Mouse (Mus musculus): ENCODE results near the gene Vwa3b. TPM values are rescaled to one million over a fixed set of nuclear protein-coding genes. Genes with fewer than 3 reads are reported as not detected.
"Not testable (repeated sequence)": the region's sequence is repeated elsewhere in the genome, so short reads cannot be mapped to it uniquely, and the experiment has no call there.

Vwa3b gene
- polyA plus RNA-seq, 1 experiment = 10.8 TPM

- Histone ChIP-seq H3K27ac (ENCODE audit: insufficient read depth, low read length) (peak overlapping the region; percentile 8; the same call in 1 of the 2 replicates), H3K36me3 (ENCODE audit: control insufficient read depth, insufficient read depth, low read length, poor library complexity, severe bottlenecking) (no peaks in the 10 kb centered on the region), H3K27me3 (ENCODE audit: control insufficient read depth, insufficient read depth, low read length, poor library complexity, severe bottlenecking) (no peaks in the 10 kb centered on the region), H3K4me3 (ENCODE audit: low read depth, low read length) (no peak overlapping the region), H3K4me1 (ENCODE audit: control insufficient read depth, insufficient read depth, low read length) (peaks cover 5% of the 10 kb centered on the region), H3K9ac (ENCODE audit: low read depth, poor library complexity, severe bottlenecking) (no peak overlapping the region), H3K9me3 (replicated peaks; ENCODE audit: control insufficient read depth, insufficient read depth, low read length, poor library complexity, severe bottlenecking) (no peaks in the 10 kb centered on the region)
- no peak for TF ChIP-seq CTCF (IDR thresholded peaks at IDR 0.05; ENCODE audit: low read depth, low read length)
- TF ChIP-seq EP300 (IDR thresholded peaks at IDR 0.05; ENCODE audit: insufficient read depth, low read depth, low read length) = no peak
- no peak for TF ChIP-seq POLR2A (IDR thresholded peaks at IDR 0.05; ENCODE audit: insufficient read depth, low read length)
Measured at GRCm38 (mm10) chr1:37005036-37005435, 21.4 kb upstream of the Vwa3b start.

- H3K36me3 ChIP-seq (ENCODE audit: control insufficient read depth, insufficient read depth, low read length, poor library complexity, severe bottlenecking); H3K9me3 ChIP-seq (replicated peaks; ENCODE audit: control insufficient read depth, insufficient read depth, low read length, poor library complexity, severe bottlenecking); H3K27me3 ChIP-seq (ENCODE audit: control insufficient read depth, insufficient read depth, low read length, poor library complexity, severe bottlenecking); H3K9ac ChIP-seq (ENCODE audit: low read depth, poor library complexity, severe bottlenecking); H3K27ac ChIP-seq (ENCODE audit: insufficient read depth, low read length); H3K4me3 ChIP-seq (ENCODE audit: low read depth, low read length); H3K4me1 ChIP-seq (ENCODE audit: control insufficient read depth, insufficient read depth, low read length): not testable (repeated sequence)
Measured at GRCm38 (mm10) chr1:37006529-37006928, 19.9 kb upstream of the Vwa3b start.

- TF ChIP-seq CTCF (IDR thresholded peaks at IDR 0.05; ENCODE audit: low read depth, low read length) (no peak), POLR2A (IDR thresholded peaks at IDR 0.05; ENCODE audit: insufficient read depth, low read length) (no peak), EP300 (IDR thresholded peaks at IDR 0.05; ENCODE audit: insufficient read depth, low read depth, low read length) (no peak)
- Histone ChIP-seq H3K27me3 (ENCODE audit: control insufficient read depth, insufficient read depth, low read length, poor library complexity, severe bottlenecking) (no peaks in the 10 kb centered on the region), H3K4me3 (ENCODE audit: low read depth, low read length) (peak overlapping the region; percentile 24), H3K4me1 (ENCODE audit: control insufficient read depth, insufficient read depth, low read length) (peaks cover 9% of the 10 kb centered on the region), H3K9ac (ENCODE audit: low read depth, poor library complexity, severe bottlenecking) (0 out of 2 replicates have a peak overlapping the region, but pooled peaks have one; percentile 3), H3K9me3 (replicated peaks; ENCODE audit: control insufficient read depth, insufficient read depth, low read length, poor library complexity, severe bottlenecking) (no peaks in the 10 kb centered on the region), H3K27ac (ENCODE audit: insufficient read depth, low read length) (no peak overlapping the region), H3K36me3 (ENCODE audit: control insufficient read depth, insufficient read depth, low read length, poor library complexity, severe bottlenecking) (no peaks in the 10 kb centered on the region)
Measured at GRCm38 (mm10) chr1:37009880-37010279, 16.5 kb upstream of the Vwa3b start.

GRCm38 (mm10) chr1:37011626-37012209 lies 14.7 kb upstream of the Vwa3b start:
- TF ChIP-seq CTCF (IDR thresholded peaks at IDR 0.05; ENCODE audit: low read depth, low read length) (no peak), EP300 (IDR thresholded peaks at IDR 0.05; ENCODE audit: insufficient read depth, low read depth, low read length) (no peak), POLR2A (IDR thresholded peaks at IDR 0.05; ENCODE audit: insufficient read depth, low read length) (no peak)
- no peak overlapping the region for H3K27ac ChIP-seq (ENCODE audit: insufficient read depth, low read length)

GRCm38 (mm10) chr1:37013006-37013405 lies 13.4 kb upstream of the Vwa3b start:
- H3K4me1 ChIP-seq (ENCODE audit: control insufficient read depth, insufficient read depth, low read length) = peaks cover 7% of the 10 kb centered on the region
- no peaks in the 10 kb centered on the region for H3K9me3 ChIP-seq (replicated peaks; ENCODE audit: control insufficient read depth, insufficient read depth, low read length, poor library complexity, severe bottlenecking)
- H3K4me3 ChIP-seq (ENCODE audit: low read depth, low read length) = no peak overlapping the region
- H3K27ac ChIP-seq (ENCODE audit: insufficient read depth, low read length) = no peak overlapping the region
- no peaks in the 10 kb centered on the region for H3K27me3 ChIP-seq (ENCODE audit: control insufficient read depth, insufficient read depth, low read length, poor library complexity, severe bottlenecking)
- no peaks in the 10 kb centered on the region for H3K36me3 ChIP-seq (ENCODE audit: control insufficient read depth, insufficient read depth, low read length, poor library complexity, severe bottlenecking)
- no peak for TF ChIP-seq CTCF (IDR thresholded peaks at IDR 0.05; ENCODE audit: low read depth, low read length)
- no peak for TF ChIP-seq EP300 (IDR thresholded peaks at IDR 0.05; ENCODE audit: insufficient read depth, low read depth, low read length)
- no peak for TF ChIP-seq POLR2A (IDR thresholded peaks at IDR 0.05; ENCODE audit: insufficient read depth, low read length)
- H3K9ac ChIP-seq (ENCODE audit: low read depth, poor library complexity, severe bottlenecking) = no peak overlapping the region

More at GRCm38 (mm10) chr1:37011626-37012209, 14.7 kb upstream of the Vwa3b start:
- Histone ChIP-seq H3K4me3 (ENCODE audit: low read depth, low read length) (no peak overlapping the region), H3K9me3 (replicated peaks; ENCODE audit: control insufficient read depth, insufficient read depth, low read length, poor library complexity, severe bottlenecking) (no peaks in the 10 kb centered on the region), H3K36me3 (ENCODE audit: control insufficient read depth, insufficient read depth, low read length, poor library complexity, severe bottlenecking) (no peaks in the 10 kb centered on the region), H3K27me3 (ENCODE audit: control insufficient read depth, insufficient read depth, low read length, poor library complexity, severe bottlenecking) (no peaks in the 10 kb centered on the region), H3K9ac (ENCODE audit: low read depth, poor library complexity, severe bottlenecking) (no peak overlapping the region), H3K4me1 (ENCODE audit: control insufficient read depth, insufficient read depth, low read length) (peaks cover 9% of the 10 kb centered on the region)

- TF ChIP-seq EP300 (IDR thresholded peaks at IDR 0.05; ENCODE audit: insufficient read depth, low read depth, low read length) = no peak
- TF ChIP-seq POLR2A (IDR thresholded peaks at IDR 0.05; ENCODE audit: insufficient read depth, low read length) = no peak
- no peak for TF ChIP-seq CTCF (IDR thresholded peaks at IDR 0.05; ENCODE audit: low read depth, low read length)
- Histone ChIP-seq H3K4me3 (ENCODE audit: low read depth, low read length) (no peak overlapping the region), H3K27me3 (ENCODE audit: control insufficient read depth, insufficient read depth, low read length, poor library complexity, severe bottlenecking) (no peaks in the 10 kb centered on the region), H3K36me3 (ENCODE audit: control insufficient read depth, insufficient read depth, low read length, poor library complexity, severe bottlenecking) (no peaks in the 10 kb centered on the region), H3K9ac (ENCODE audit: low read depth, poor library complexity, severe bottlenecking) (no peak overlapping the region), H3K4me1 (ENCODE audit: control insufficient read depth, insufficient read depth, low read length) (peaks cover 7% of the 10 kb centered on the region), H3K9me3 (replicated peaks; ENCODE audit: control insufficient read depth, insufficient read depth, low read length, poor library complexity, severe bottlenecking) (no peaks in the 10 kb centered on the region), H3K27ac (ENCODE audit: insufficient read depth, low read length) (no peak overlapping the region)
Measured at GRCm38 (mm10) chr1:37013687-37014086, 12.7 kb upstream of the Vwa3b start.
